Mouse (Mus musculus) small intestine, adult 2 months (tissue): ENCODE data around the gene Gm572. TPM values are rescaled to one million over a fixed set of nuclear protein-coding genes. Genes with fewer than 3 reads are reported as not detected.
A peak's percentile ranks its signal among the peaks of the same experiment; 100 is the strongest.

Experiments used
- H3K27ac ChIP-seq: fragments of 200-500 bp; 2 replicates; pipeline ENCODE4 v1.5.1; 2012; ENCODE audit warnings: low read depth, low read length, control low read depth, inconsistent platforms; ENCODE audit not compliant: insufficient read depth
- H3K27me3 ChIP-seq: fragments of 200-500 bp; 2 replicates; pipeline ENCODE4 v1.6.1; 2012; ENCODE audit warnings: mild to moderate bottlenecking, moderate library complexity, low read length, inconsistent platforms; ENCODE audit not compliant: control insufficient read depth, insufficient read depth
- H3K36me3 ChIP-seq: fragments of 200-500 bp; 2 replicates; pipeline ENCODE4 v1.6.1; 2012; ENCODE audit warnings: mild to moderate bottlenecking, low read length, control low read depth, inconsistent platforms; ENCODE audit not compliant: control insufficient read depth, insufficient read depth
- H3K4me1 ChIP-seq: fragments of 200-500 bp; 2 replicates; pipeline ENCODE4 v1.6.1; 2012; ENCODE audit warnings: low read length, inconsistent platforms, mixed read lengths; ENCODE audit not compliant: control insufficient read depth, insufficient read depth, insufficient read length
- H3K4me3 ChIP-seq: fragments of 200-500 bp; 2 replicates; pipeline ENCODE4 v1.5.1; 2012; ENCODE audit warnings: low read depth, mild to moderate bottlenecking, control low read depth, inconsistent platforms, low read length, moderate library complexity
- CTCF ChIP-seq: fragments of 200-500 bp; IDR thresholded peaks from 2 replicates; pipeline ENCODE4 v1.5.1; 2012; ENCODE audit warnings: low read depth, mild to moderate bottlenecking, control low read depth, inconsistent platforms, low read length, moderate library complexity, mixed read lengths; ENCODE audit not compliant: insufficient replicate concordance, insufficient read length; ENCODE audit errors: extremely low read depth
- POLR2A ChIP-seq: fragments of 200-500 bp; IDR thresholded peaks from 2 replicates; pipeline ENCODE4 v1.6.1; 2012; ENCODE audit warnings: low read depth, mild to moderate bottlenecking, control low read depth, inconsistent platforms, low read length, moderate library complexity
- WGBS: fragments of 180-500 bp; shearing (Covaris S2); methylation state at CpG from one replicate; pipeline ENCODE4 v1.1.7; 2018; 5-methylcytosine and 5-hydroxymethylcytosine counted together
- polyA plus RNA-seq: library from polyadenylated mRNA; depleted of rRNA; stranded (reverse); fragments of >200 nt; gene quantifications from 2 replicates; pipeline ENCODE4 v1.2.3, GENCODE M21; 2012

Gm572 gene
- polyA plus RNA-seq, 1 experiment: 0.08 TPM

GRCm38 (mm10) chr4:148678105-148678504 is 35.0 kb downstream of the Gm572 start:
- peaks cover 51% of the 10 kb centered on the region for H3K4me1 ChIP-seq
- H3K36me3 ChIP-seq: no peaks in the 10 kb centered on the region
- 92% methylated on average over 7 of the region's 7 CpGs for WGBS
- peak overlapping the region; percentile 85 for H3K27ac ChIP-seq
- TF ChIP-seq CTCF (no peak), POLR2A (no peak)
- no peak overlapping the region for H3K4me3 ChIP-seq
- H3K27me3 ChIP-seq: no peaks in the 10 kb centered on the region

- no peak for TF ChIP-seq POLR2A
- TF ChIP-seq CTCF: no peak
- 6% methylated on average over 1 of the region's 1 CpGs for WGBS
- peak overlapping the region; percentile 99 for H3K27ac ChIP-seq
- H3K36me3 ChIP-seq: no peaks in the 10 kb centered on the region
- peaks cover 50% of the 10 kb centered on the region for H3K4me1 ChIP-seq
- H3K27me3 ChIP-seq: no peaks in the 10 kb centered on the region
- no peak overlapping the region for H3K4me3 ChIP-seq
These were observed 37.5 kb downstream of the Gm572 start for GRCm38 (mm10) chr4:148680505-148681067.

GRCm38 (mm10) chr4:148681429-148681828 is 38.3 kb downstream of the Gm572 start:
- Histone ChIP-seq H3K27ac (peak overlapping the region; percentile 99), H3K27me3 (no peaks in the 10 kb centered on the region), H3K4me3 (peak overlapping the region; percentile 52), H3K4me1 (peaks cover 48% of the 10 kb centered on the region), H3K36me3 (no peaks in the 10 kb centered on the region)
- WGBS: 6% methylated on average over 8 of the region's 8 CpGs
- TF ChIP-seq CTCF (peak; percentile 94; the same call in 1 of the 2 replicates), POLR2A (peak; percentile 31; the same call in 1 of the 2 replicates)

GRCm38 (mm10) chr4:148682961-148683360 is 39.8 kb downstream of the Gm572 start:
- no peaks in the 10 kb centered on the region for H3K36me3 ChIP-seq
- 91% methylated on average over 4 of the region's 4 CpGs for WGBS
- no peak overlapping the region for H3K4me3 ChIP-seq
- H3K27me3 ChIP-seq: no peaks in the 10 kb centered on the region
- peaks cover 48% of the 10 kb centered on the region for H3K4me1 ChIP-seq
- TF ChIP-seq POLR2A (no peak), CTCF (no peak)
- 0 out of 2 replicates have a peak overlapping the region, but pooled peaks have one; percentile 3 for H3K27ac ChIP-seq

GRCm38 (mm10) chr4:148683539-148683938 is 40.4 kb downstream of the Gm572 start:
- H3K27ac ChIP-seq: 0 out of 2 replicates have a peak overlapping the region, but pooled peaks have one; percentile 3
- H3K4me3 ChIP-seq: no peak overlapping the region; the same call in 1 of the 2 replicates

GRCm38 (mm10) chr4:148686491-148686941 is 43.4 kb downstream of the Gm572 start:
- no peaks in the 10 kb centered on the region for H3K27me3 ChIP-seq
- WGBS: 19% methylated on average over 14 of the region's 14 CpGs
- peaks cover 42% of the 10 kb centered on the region for H3K4me1 ChIP-seq
- no peaks in the 10 kb centered on the region for H3K36me3 ChIP-seq
- H3K4me3 ChIP-seq: no peak overlapping the region
- TF ChIP-seq CTCF: no peak
- no peak for TF ChIP-seq POLR2A
- peak overlapping the region; percentile 46 for H3K27ac ChIP-seq

More at GRCm38 (mm10) chr4:148683539-148683938, 40.4 kb downstream of the Gm572 start:
- Histone ChIP-seq H3K36me3 (no peaks in the 10 kb centered on the region), H3K27me3 (no peaks in the 10 kb centered on the region), H3K4me1 (peaks cover 44% of the 10 kb centered on the region)
- 52% methylated on average over 13 of the region's 13 CpGs for WGBS
- no peak for TF ChIP-seq CTCF
- TF ChIP-seq POLR2A: peak; percentile 6; the same call in 1 of the 2 replicates

GRCm38 (mm10) chr4:148688091-148688490 is 45.0 kb downstream of the Gm572 start:
- TF ChIP-seq POLR2A (no peak), CTCF (no peak)
- WGBS: 48% methylated on average over 2 of the region's 2 CpGs

More at GRCm38 (mm10) chr4:148688091-148688490, 45.0 kb downstream of the Gm572 start:
- no peaks in the 10 kb centered on the region for H3K36me3 ChIP-seq
- no peaks in the 10 kb centered on the region for H3K27me3 ChIP-seq
- H3K4me1 ChIP-seq: peaks cover 46% of the 10 kb centered on the region
- H3K27ac ChIP-seq: no peak overlapping the region
- no peak overlapping the region for H3K4me3 ChIP-seq
